Mouse (Mus musculus): Measurements from ENCODE around the gene Gjb1. TPM values are rescaled to one million over a fixed set of nuclear protein-coding genes. Genes with fewer than 3 reads are reported as not detected.
A peak's percentile ranks its signal among the peaks of the same experiment; 100 is the strongest.
"Not testable (repeated sequence)": the region's sequence is repeated elsewhere in the genome, so short reads cannot be mapped to it uniquely, and the experiment has no call there.

The Gjb1 gene
- polyA plus RNA-seq (2015; fragmentation: Nextera tagmentation; extraction: Ambion mirVana): 0.58 and 2.8 TPM in 2 replicates

DNA sequence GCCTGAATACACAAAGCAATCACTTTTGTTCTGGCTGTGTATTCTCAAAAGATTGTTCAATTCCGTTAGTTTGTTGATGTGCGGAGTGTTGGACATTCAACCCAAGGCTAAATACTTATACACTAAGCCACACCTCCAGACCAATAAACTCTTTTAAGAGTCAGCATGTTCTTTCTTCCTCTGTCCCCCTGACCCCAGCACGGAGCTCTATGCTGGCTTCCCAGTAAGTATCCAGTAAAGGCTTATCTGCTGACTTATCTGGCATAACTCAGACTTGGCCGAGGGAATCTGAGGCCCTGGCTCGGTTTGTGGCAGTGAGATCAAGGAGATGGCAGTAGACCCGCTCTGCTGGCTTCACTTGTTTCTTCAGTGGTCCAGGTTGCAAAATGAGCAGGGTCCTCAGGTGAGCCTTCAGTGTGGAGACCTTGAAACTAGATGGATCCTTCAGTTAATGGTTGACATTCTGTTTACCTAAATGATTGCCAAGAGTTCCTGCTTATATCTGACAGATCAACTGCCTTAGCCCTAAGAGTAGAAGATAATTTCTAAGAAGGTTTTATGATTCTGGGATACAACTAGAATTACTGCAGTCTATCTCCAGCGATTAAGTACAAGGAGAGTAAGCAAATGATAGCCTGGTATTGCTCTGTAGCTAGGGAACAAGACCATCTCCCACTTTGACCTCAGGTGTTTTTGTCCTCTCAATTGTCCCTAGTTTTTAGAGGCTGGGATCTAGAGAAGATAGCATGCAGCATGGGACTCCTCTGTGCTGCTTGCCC is at the start of gene Gjb1:
Gene Gjb1, plus strand, starts transcription at position 189 of the 779 bp plus-strand sequence.
- Histone ChIP-seq H3K27me3 (ENCODE audit: control insufficient read depth, insufficient read depth, low read depth, low read length) (peaks cover 3% of the 10 kb centered on the region; the same call in 1 of the 2 replicates), H3K4me3 (ENCODE audit: low read length) (no peak within 1 kb of the TSS), H3K36me3 (ENCODE audit: control insufficient read depth, insufficient read depth, low read length) (no peaks in the 10 kb centered on the region), H3K4me1 (replicated peaks; ENCODE audit: control insufficient read depth, insufficient read depth, low read length) (no peaks in the 10 kb centered on the region), H3K27ac (ENCODE audit: low read length) (no peak within 1 kb of the TSS), H3K9ac (ENCODE audit: low read length) (no peak within 1 kb of the TSS), H3K4me2 (ENCODE audit: low read depth, low read length) (no peak within 1 kb of the TSS), H3K9me3 (ENCODE audit: control insufficient read depth, low read length) (no peaks in the 10 kb centered on the region)
- WGBS: 62% methylated on average over 7 of the region's 7 CpGs
- ATAC-seq (ENCODE audit: low read depth): no peak

DNA sequence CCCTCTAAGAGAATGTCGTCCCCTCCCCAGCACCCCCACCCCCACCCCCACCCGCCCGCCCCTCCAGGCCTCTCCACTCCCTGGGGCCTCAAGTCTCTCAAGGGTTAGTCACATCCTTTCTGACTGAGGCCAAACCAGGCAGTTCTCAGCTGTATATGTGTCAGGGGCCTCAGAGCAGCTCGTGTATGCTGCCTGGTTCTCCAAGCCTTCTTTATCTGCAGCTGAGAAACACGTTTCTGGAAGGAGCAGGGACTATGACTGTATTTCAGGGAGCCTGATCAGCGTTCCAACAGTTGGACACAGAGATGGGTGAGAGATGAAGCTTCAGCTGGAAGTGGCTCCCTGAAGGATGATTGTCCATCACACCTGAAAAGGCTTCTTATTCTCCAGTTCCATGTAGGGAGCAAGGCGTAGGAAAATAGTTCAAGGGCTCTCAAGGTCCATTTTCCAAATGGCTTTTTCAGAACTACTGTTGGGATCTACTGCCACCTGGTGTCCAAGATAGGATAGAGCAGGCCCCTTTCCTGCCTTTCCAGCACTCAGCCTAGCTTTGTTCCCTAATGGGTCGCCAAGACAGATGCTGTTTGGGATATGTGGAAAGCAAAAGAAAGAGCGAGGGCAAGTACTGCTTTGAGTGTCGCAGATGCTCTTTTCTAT is 46.7 kb upstream of the Gjb1 start:
- ATAC-seq (ENCODE audit: low read depth): no peak
- H3K4me3 ChIP-seq (ENCODE audit: low read length): no peak overlapping the region
- H3K9me3 ChIP-seq (ENCODE audit: control insufficient read depth, low read length): no peaks in the 10 kb centered on the region
- peak overlapping the region; percentile 52; the same call in 1 of the 2 replicates for H3K27ac ChIP-seq (ENCODE audit: low read length)
- 23% methylated on average over 10 of the region's 10 CpGs for WGBS
- H3K27me3 ChIP-seq (ENCODE audit: control insufficient read depth, insufficient read depth, low read depth, low read length): no peaks in the 10 kb centered on the region
- H3K36me3 ChIP-seq (ENCODE audit: control insufficient read depth, insufficient read depth, low read length): no peaks in the 10 kb centered on the region
- H3K9ac ChIP-seq (ENCODE audit: low read length): peak overlapping the region; percentile 54
- no peaks in the 10 kb centered on the region; the same call in 1 of the 2 replicates for H3K4me1 ChIP-seq (replicated peaks; ENCODE audit: control insufficient read depth, insufficient read depth, low read length)
- peak overlapping the region; percentile 29 for H3K4me2 ChIP-seq (ENCODE audit: low read depth, low read length)

DNA sequence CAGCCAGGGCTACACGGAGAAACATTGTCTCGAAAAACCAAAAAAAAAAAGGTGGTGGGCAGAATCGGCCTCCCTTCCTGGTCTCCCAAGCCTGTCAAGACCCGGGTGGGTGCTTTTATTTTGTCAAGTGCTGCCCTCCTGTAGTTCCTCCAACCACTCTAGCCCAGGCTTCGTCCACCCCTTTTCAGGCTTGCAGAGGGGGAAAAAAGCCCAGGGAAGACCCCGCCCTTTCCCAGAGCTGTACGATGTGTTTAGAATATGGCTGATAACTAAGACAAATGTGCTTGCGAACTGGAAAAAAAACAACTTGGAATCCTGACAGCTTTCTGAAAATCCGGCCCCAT is 44.2 kb upstream of the Gjb1 start:
- Histone ChIP-seq H3K4me2 (ENCODE audit: low read depth, low read length) (peak overlapping the region; percentile 51), H3K4me3 (ENCODE audit: low read length) (peak overlapping the region; percentile 40), H3K9me3 (ENCODE audit: control insufficient read depth, low read length) (no peaks in the 10 kb centered on the region), H3K4me1 (replicated peaks; ENCODE audit: control insufficient read depth, insufficient read depth, low read length) (no peaks in the 10 kb centered on the region; the same call in 1 of the 2 replicates), H3K27ac (ENCODE audit: low read length) (peak overlapping the region; percentile 95), H3K9ac (ENCODE audit: low read length) (peak overlapping the region; percentile 63), H3K27me3 (ENCODE audit: control insufficient read depth, insufficient read depth, low read depth, low read length) (no peaks in the 10 kb centered on the region), H3K36me3 (ENCODE audit: control insufficient read depth, insufficient read depth, low read length) (no peaks in the 10 kb centered on the region)
- peak; percentile 59 for ATAC-seq (ENCODE audit: low read depth)
- WGBS: 27% methylated on average over 9 of the region's 9 CpGs

DNA sequence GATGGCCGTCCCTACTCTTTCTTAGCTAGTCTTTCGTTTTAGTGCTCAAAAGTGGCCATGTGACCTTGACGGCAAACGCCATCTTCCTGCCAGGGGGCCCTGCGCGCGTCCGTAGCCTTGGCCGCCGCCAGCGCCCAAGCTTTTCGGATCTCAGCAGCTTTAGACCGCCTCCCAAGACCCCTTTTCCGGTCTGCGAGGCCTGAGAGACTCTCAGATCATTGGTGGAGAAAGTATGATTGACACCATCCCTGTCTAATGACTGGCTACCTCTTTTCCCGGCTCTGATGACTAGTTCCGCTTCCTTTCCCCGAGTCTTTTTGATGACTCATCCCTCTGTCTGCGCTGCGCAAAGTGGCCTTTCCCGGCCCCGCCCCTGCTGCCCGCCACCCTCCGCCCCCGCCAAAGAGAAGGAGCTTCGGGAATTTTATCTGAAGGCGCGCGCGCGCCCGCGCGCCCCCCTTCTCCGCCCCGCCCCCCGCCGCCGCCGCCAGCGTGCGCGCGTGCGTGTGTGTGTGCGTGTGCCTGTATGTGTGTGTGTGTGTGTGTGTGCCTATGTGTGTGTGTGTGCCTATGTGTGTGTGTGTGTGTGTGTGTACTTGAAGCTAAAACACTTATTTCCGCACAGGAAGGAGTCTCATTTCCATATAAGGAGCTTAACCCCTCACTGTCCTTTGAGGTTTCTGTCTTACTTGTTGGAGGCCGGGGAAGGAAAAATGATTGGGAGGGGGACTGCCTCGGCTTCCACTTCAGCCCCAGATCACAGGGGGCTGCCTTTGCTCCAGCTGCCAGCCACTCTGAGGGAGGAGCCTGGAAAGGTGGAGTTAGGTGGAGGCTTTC is 43.6 kb upstream of the Gjb1 start:
- Histone ChIP-seq H3K27me3 (ENCODE audit: control insufficient read depth, insufficient read depth, low read depth, low read length) (no peaks in the 10 kb centered on the region), H3K9ac (ENCODE audit: low read length) (peak overlapping the region; percentile 68), H3K27ac (ENCODE audit: low read length) (peak overlapping the region; percentile 95), H3K9me3 (ENCODE audit: control insufficient read depth, low read length) (no peaks in the 10 kb centered on the region), H3K4me3 (ENCODE audit: low read length) (peak overlapping the region; percentile 54), H3K36me3 (ENCODE audit: control insufficient read depth, insufficient read depth, low read length) (no peaks in the 10 kb centered on the region), H3K4me2 (ENCODE audit: low read depth, low read length) (peak overlapping the region; percentile 65), H3K4me1 (replicated peaks; ENCODE audit: control insufficient read depth, insufficient read depth, low read length) (no peaks in the 10 kb centered on the region; the same call in 1 of the 2 replicates)
- 17% methylated on average over 29 of the region's 49 CpGs for WGBS
- peak; percentile 97 for ATAC-seq (ENCODE audit: low read depth)

GRCm38 (mm10) chrX:101334606-101335005 is 41.6 kb upstream of the Gjb1 start:
- H3K27me3 ChIP-seq (ENCODE audit: control insufficient read depth, insufficient read depth, low read depth, low read length): no peaks in the 10 kb centered on the region
- no peak overlapping the region for H3K4me2 ChIP-seq (ENCODE audit: low read depth, low read length)
- no peaks in the 10 kb centered on the region for H3K36me3 ChIP-seq (ENCODE audit: control insufficient read depth, insufficient read depth, low read length)
- no peaks in the 10 kb centered on the region for H3K9me3 ChIP-seq (ENCODE audit: control insufficient read depth, low read length)
- no peak overlapping the region for H3K27ac ChIP-seq (ENCODE audit: low read length)
- no peak overlapping the region for H3K9ac ChIP-seq (ENCODE audit: low read length)
- no peak overlapping the region for H3K4me3 ChIP-seq (ENCODE audit: low read length)
- no peak for ATAC-seq (ENCODE audit: low read depth)
- H3K4me1 ChIP-seq (replicated peaks; ENCODE audit: control insufficient read depth, insufficient read depth, low read length): no peaks in the 10 kb centered on the region
- 89% methylated on average over 5 of the region's 5 CpGs for WGBS

- no peaks in the 10 kb centered on the region for H3K36me3 ChIP-seq (ENCODE audit: control insufficient read depth, insufficient read depth, low read length)
- no peak overlapping the region for H3K9ac ChIP-seq (ENCODE audit: low read length)
- H3K27ac ChIP-seq (ENCODE audit: low read length): no peak overlapping the region
- H3K4me2 ChIP-seq (ENCODE audit: low read depth, low read length): no peak overlapping the region
- ATAC-seq (ENCODE audit: low read depth): no peak
- H3K4me1 ChIP-seq (replicated peaks; ENCODE audit: control insufficient read depth, insufficient read depth, low read length): no peaks in the 10 kb centered on the region
- no peak overlapping the region for H3K4me3 ChIP-seq (ENCODE audit: low read length)
- H3K27me3 ChIP-seq (ENCODE audit: control insufficient read depth, insufficient read depth, low read depth, low read length): no peaks in the 10 kb centered on the region
- no peaks in the 10 kb centered on the region for H3K9me3 ChIP-seq (ENCODE audit: control insufficient read depth, low read length)
- WGBS: 47% methylated on average over 4 of the region's 4 CpGs
These were observed 37.5 kb upstream of the Gjb1 start for GRCm38 (mm10) chrX:101338666-101339065.

- not testable (repeated sequence) for H3K9me3 ChIP-seq (ENCODE audit: control insufficient read depth, low read length); H3K9ac ChIP-seq (ENCODE audit: low read length); H3K4me1 ChIP-seq (replicated peaks; ENCODE audit: control insufficient read depth, insufficient read depth, low read length); H3K36me3 ChIP-seq (ENCODE audit: control insufficient read depth, insufficient read depth, low read length); H3K27ac ChIP-seq (ENCODE audit: low read length); H3K4me3 ChIP-seq (ENCODE audit: low read length); ATAC-seq (ENCODE audit: low read depth); H3K27me3 ChIP-seq (ENCODE audit: control insufficient read depth, insufficient read depth, low read depth, low read length); H3K4me2 ChIP-seq (ENCODE audit: low read depth, low read length)
- WGBS: 78% methylated on average over 2 of the region's 2 CpGs
These were observed 33.3 kb upstream of the Gjb1 start for GRCm38 (mm10) chrX:101342837-101343236.

DNA sequence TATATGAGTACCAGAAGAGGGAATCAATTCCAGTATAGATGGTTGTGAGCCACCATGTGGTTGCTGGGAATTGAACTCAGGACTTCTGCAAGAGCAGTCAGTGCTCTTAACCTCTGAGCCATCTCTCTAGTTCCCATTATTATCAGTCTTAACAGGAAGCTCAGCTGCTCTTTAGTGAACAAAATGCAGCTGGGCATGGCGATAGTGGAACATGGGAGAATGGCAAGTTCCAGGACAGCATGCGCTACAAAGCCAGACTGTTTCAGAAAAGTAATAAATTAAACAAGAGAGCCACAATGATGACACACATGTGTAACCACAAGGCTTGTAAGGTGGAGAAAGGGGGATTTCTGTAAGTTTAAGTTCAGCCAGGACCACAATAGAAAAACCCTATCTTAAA is 30.7 kb upstream of the Gjb1 start:
- Histone ChIP-seq H3K9me3 (ENCODE audit: control insufficient read depth, low read length) (no peaks in the 10 kb centered on the region), H3K4me3 (ENCODE audit: low read length) (no peak overlapping the region), H3K4me2 (ENCODE audit: low read depth, low read length) (no peak overlapping the region), H3K4me1 (replicated peaks; ENCODE audit: control insufficient read depth, insufficient read depth, low read length) (no peaks in the 10 kb centered on the region), H3K9ac (ENCODE audit: low read length) (no peak overlapping the region), H3K36me3 (ENCODE audit: control insufficient read depth, insufficient read depth, low read length) (no peaks in the 10 kb centered on the region), H3K27me3 (ENCODE audit: control insufficient read depth, insufficient read depth, low read depth, low read length) (no peaks in the 10 kb centered on the region), H3K27ac (ENCODE audit: low read length) (no peak overlapping the region)
- ATAC-seq (ENCODE audit: low read depth): no peak
- WGBS: 72% methylated on average over 2 of the region's 2 CpGs

- 36% methylated on average over 4 of the region's 4 CpGs for WGBS
- Histone ChIP-seq H3K9ac (ENCODE audit: low read length) (no peak overlapping the region), H3K27me3 (ENCODE audit: control insufficient read depth, insufficient read depth, low read depth, low read length) (no peaks in the 10 kb centered on the region), H3K4me1 (replicated peaks; ENCODE audit: control insufficient read depth, insufficient read depth, low read length) (no peaks in the 10 kb centered on the region), H3K4me3 (ENCODE audit: low read length) (no peak overlapping the region), H3K4me2 (ENCODE audit: low read depth, low read length) (no peak overlapping the region), H3K27ac (ENCODE audit: low read length) (no peak overlapping the region), H3K9me3 (ENCODE audit: control insufficient read depth, low read length) (no peaks in the 10 kb centered on the region), H3K36me3 (ENCODE audit: control insufficient read depth, insufficient read depth, low read length) (no peaks in the 10 kb centered on the region)
- ATAC-seq (ENCODE audit: low read depth): no peak
These were observed 29.7 kb upstream of the Gjb1 start for GRCm38 (mm10) chrX:101346475-101346874.
